Mouse (Mus musculus) lung, embryonic 15.5 days (tissue): ENCODE results near the gene Rpl27a. TPM values are rescaled to one million over a fixed set of nuclear protein-coding genes. Genes with fewer than 3 reads are reported as not detected.

Experiments
- ATAC-seq: fragments of 200-750 bp; cut with Nextera tagmentation; 2 replicates; pipeline ENCODE4 v1.8.0; 2017; ENCODE audit warnings: moderate number of reproducible peaks, borderline replicate concordance; ENCODE audit not compliant: low FRiP score, low TSS enrichment; ENCODE audit errors: extremely low read depth
- H3K27ac ChIP-seq: fragments of 300-500 bp; sonication (generic); 2 replicates; pipeline ENCODE4 v1.5.1; 2015; ENCODE audit warnings: moderate library complexity, mild to moderate bottlenecking, inconsistent platforms
- H3K27me3 ChIP-seq: fragments of 300-500 bp; sonication (generic); 2 replicates; pipeline ENCODE4 v1.6.1; 2015; ENCODE audit warnings: inconsistent platforms
- H3K36me3 ChIP-seq: fragments of 300-500 bp; sonication (generic); 2 replicates; pipeline ENCODE4 v1.6.1; 2015; ENCODE audit warnings: inconsistent platforms
- H3K4me1 ChIP-seq: fragments of 300-500 bp; sonication (generic); 2 replicates; pipeline ENCODE4 v1.6.1; 2015; ENCODE audit warnings: inconsistent platforms
- H3K4me2 ChIP-seq: fragments of 300-500 bp; sonication (generic); 2 replicates; pipeline ENCODE4 v1.6.1; 2015; ENCODE audit warnings: inconsistent platforms, mild to moderate bottlenecking, moderate library complexity
- H3K4me3 ChIP-seq: fragments of 300-500 bp; sonication (generic); 2 replicates; pipeline ENCODE4 v1.5.1; 2015; ENCODE audit warnings: mild to moderate bottlenecking, inconsistent platforms
- H3K9ac ChIP-seq: fragments of 300-500 bp; sonication (generic); 2 replicates; pipeline ENCODE4 v1.6.1; 2015; ENCODE audit warnings: inconsistent platforms
- H3K9me3 ChIP-seq: fragments of 300-500 bp; sonication (generic); 2 replicates; pipeline ENCODE4 v1.6.1; 2016; ENCODE audit warnings: inconsistent platforms
- WGBS: fragments of 180-500 bp; shearing (Covaris S2); methylation state at CpG from one replicate; pipeline ENCODE4 v1.1.7; 2015; 5-methylcytosine and 5-hydroxymethylcytosine counted together
- polyA plus RNA-seq: library from polyadenylated mRNA; unstranded; fragments of >200 nt; fragmentation: Nextera tagmentation; extraction: Ambion mirVana; gene quantifications from 2 replicates; pipeline ENCODE4 v1.2.1, GENCODE M21; 2015

Rpl27a gene
- polyA plus RNA-seq, 1 experiment from 2014 or later, result 136 TPM

GRCm38 (mm10) chr7:109544792-109545191 is 25.8 kb downstream of the Rpl27a start:
- no peaks in the 10 kb centered on the region for H3K9me3 ChIP-seq
- 63% methylated on average over 5 of the region's 5 CpGs for WGBS
- peaks cover 47% of the 10 kb centered on the region for H3K36me3 ChIP-seq
- peak; percentile 29; the same call in 1 of the 2 replicates for ATAC-seq
- no peak overlapping the region for H3K9ac ChIP-seq
- peak overlapping the region; percentile 83 for H3K27ac ChIP-seq
- H3K4me2 ChIP-seq, result no peak overlapping the region
- H3K4me1 ChIP-seq, result peaks cover 19% of the 10 kb centered on the region
- H3K27me3 ChIP-seq, result no peaks in the 10 kb centered on the region
- no peak overlapping the region for H3K4me3 ChIP-seq

- peak; percentile 91 for ATAC-seq
- H3K4me2 ChIP-seq, result no peak overlapping the region
- no peak overlapping the region for H3K4me3 ChIP-seq
- H3K9me3 ChIP-seq, result no peaks in the 10 kb centered on the region
- H3K9ac ChIP-seq, result no peak overlapping the region
- H3K27me3 ChIP-seq, result no peaks in the 10 kb centered on the region
- H3K36me3 ChIP-seq, result peaks cover 48% of the 10 kb centered on the region
- 55% methylated on average over 10 of the region's 10 CpGs for WGBS
- H3K4me1 ChIP-seq, result peaks cover 19% of the 10 kb centered on the region
- H3K27ac ChIP-seq, result peak overlapping the region; percentile 83
These were observed 26.5 kb downstream of the Rpl27a start for GRCm38 (mm10) chr7:109545255-109545993.

DNA sequence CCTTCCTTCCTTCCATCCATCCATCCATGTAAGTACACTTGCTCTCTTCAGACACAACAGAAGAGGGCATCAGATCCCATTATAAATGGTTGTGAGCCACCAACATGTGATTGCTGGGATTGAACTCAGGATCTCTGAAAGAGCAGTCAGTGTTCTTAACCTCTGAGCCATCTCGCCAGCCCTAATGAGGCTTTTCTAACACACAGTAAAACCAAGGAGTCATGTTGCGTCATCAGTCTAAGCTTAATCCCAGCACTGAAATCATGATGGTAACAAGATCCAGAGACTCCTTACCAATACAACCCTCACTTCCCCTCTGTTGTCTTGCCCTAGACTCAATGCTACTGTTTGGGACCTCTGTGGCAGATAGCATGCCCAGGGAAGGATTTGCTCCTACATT is 27.2 kb downstream of the Rpl27a start:
- Histone ChIP-seq H3K4me3 (no peak overlapping the region), H3K27me3 (no peaks in the 10 kb centered on the region), H3K36me3 (peaks cover 53% of the 10 kb centered on the region), H3K9ac (no peak overlapping the region), H3K9me3 (no peaks in the 10 kb centered on the region), H3K4me1 (peaks cover 19% of the 10 kb centered on the region), H3K27ac (peak overlapping the region; percentile 83; the same call in 1 of the 2 replicates), H3K4me2 (no peak overlapping the region)
- no peak for ATAC-seq
- WGBS, result 89% methylated on average over 2 of the region's 2 CpGs

DNA sequence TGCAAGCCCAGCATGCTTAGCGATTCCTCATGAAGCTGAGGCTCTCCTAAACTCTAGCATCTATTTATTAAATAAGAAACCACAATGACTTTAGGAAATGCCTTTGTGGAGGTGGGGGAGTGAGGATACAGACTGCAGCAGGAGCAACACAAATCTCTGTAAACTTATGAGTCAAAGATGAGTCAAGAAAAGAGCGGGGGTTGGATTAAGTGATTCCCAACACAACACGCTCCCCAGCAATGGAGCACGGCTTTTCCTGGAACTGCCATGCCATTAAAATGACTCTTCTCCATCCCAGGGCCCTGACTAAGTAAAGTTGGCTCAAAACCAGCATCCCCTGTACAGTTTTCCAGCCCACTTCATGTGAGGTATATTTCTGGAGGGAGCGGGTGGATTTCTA is 27.8 kb downstream of the Rpl27a start:
- Histone ChIP-seq H3K9me3 (no peaks in the 10 kb centered on the region), H3K9ac (no peak overlapping the region), H3K27me3 (no peaks in the 10 kb centered on the region), H3K4me1 (peaks cover 19% of the 10 kb centered on the region), H3K4me3 (no peak overlapping the region), H3K36me3 (peaks cover 52% of the 10 kb centered on the region), H3K4me2 (no peak overlapping the region), H3K27ac (0 out of 2 replicates have a peak overlapping the region, but pooled peaks have one; percentile 31)
- WGBS, result 83% methylated on average over 5 of the region's 5 CpGs
- no peak for ATAC-seq

- Histone ChIP-seq H3K4me3 (no peak overlapping the region), H3K27me3 (no peaks in the 10 kb centered on the region), H3K9me3 (no peaks in the 10 kb centered on the region), H3K4me1 (peaks cover 52% of the 10 kb centered on the region), H3K4me2 (no peak overlapping the region), H3K27ac (peak overlapping the region; percentile 97), H3K36me3 (peaks cover 3% of the 10 kb centered on the region; the same call in 1 of the 2 replicates), H3K9ac (no peak overlapping the region)
- WGBS, result 22% methylated on average over 6 of the region's 6 CpGs
- peak; percentile 48; the same call in 1 of the 2 replicates for ATAC-seq
These were observed 40.6 kb downstream of the Rpl27a start for GRCm38 (mm10) chr7:109559536-109559935.

DNA sequence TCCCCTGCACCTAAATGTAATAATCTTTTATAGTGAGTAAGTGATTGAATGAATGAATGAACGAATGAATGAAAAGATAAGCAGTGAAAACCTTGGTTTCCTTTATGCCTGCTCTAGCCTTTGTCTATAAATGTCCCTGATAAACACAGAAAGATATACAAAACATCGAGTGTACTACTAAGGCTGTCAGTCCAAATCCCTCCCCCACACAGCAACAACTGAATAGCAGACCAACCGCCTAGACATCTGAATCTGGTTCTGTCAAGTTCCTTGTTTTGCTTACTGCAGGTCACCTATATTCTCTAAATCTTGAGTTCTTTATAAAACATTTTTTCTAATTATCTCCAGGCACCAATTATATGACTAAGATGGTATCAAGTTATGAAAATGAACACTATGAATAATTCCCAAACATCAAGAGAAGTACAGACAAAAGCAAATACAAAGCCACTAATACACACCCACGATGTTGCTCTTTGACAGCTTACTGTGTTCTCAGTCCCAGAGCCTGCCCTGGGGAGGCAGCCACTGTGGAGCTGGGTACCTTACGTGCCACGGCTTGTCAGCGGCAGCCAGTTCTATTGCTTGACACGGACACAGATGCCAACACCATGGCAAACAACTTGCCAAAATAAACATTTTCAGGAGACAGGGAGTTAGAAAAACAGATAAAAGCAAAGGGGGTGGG is 42.7 kb downstream of the Rpl27a start:
- peak; percentile 91 for ATAC-seq
- Histone ChIP-seq H3K4me3 (no peak overlapping the region), H3K4me2 (peak overlapping the region; percentile 39), H3K9me3 (no peaks in the 10 kb centered on the region), H3K36me3 (no peaks in the 10 kb centered on the region; the same call in 1 of the 2 replicates), H3K4me1 (peaks cover 53% of the 10 kb centered on the region), H3K27me3 (no peaks in the 10 kb centered on the region), H3K9ac (no peak overlapping the region), H3K27ac (peak overlapping the region; percentile 97)
- WGBS, result 21% methylated on average over 8 of the region's 8 CpGs

GRCm38 (mm10) chr7:109562154-109562599 is 43.2 kb downstream of the Rpl27a start:
- no peaks in the 10 kb centered on the region for H3K27me3 ChIP-seq
- ATAC-seq, result no peak
- peak overlapping the region; percentile 39 for H3K4me2 ChIP-seq

DNA sequence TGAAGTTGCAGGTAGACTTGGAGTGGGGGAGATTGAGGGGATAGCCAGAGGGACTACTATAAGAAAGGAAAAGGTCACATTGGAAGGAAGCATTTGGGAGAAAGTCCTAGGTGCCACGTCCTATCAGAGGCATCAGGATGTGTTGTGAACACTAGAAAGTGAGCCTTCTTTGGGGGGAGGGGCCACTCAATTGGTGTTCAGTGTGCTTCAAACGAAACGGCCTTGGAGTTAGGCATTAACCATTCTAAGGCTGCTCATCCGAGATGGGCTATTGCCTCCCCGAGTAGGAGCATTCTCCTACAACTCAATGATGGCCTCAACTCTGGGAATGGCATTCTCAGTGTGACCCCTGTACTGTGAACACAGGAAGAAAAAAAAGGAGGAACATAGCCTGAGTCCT is 43.7 kb downstream of the Rpl27a start:
- WGBS, result 22% methylated on average over 5 of the region's 5 CpGs
- Histone ChIP-seq H3K9ac (no peak overlapping the region), H3K4me2 (peak overlapping the region; percentile 39), H3K4me1 (peaks cover 63% of the 10 kb centered on the region), H3K4me3 (no peak overlapping the region), H3K27ac (peak overlapping the region; percentile 97), H3K9me3 (no peaks in the 10 kb centered on the region), H3K27me3 (no peaks in the 10 kb centered on the region), H3K36me3 (no peaks in the 10 kb centered on the region)
- no peak for ATAC-seq

More at GRCm38 (mm10) chr7:109562154-109562599, 43.2 kb downstream of the Rpl27a start:
- Histone ChIP-seq H3K4me3 (no peak overlapping the region), H3K27ac (peak overlapping the region; percentile 97), H3K9ac (no peak overlapping the region), H3K4me1 (peaks cover 58% of the 10 kb centered on the region), H3K9me3 (no peaks in the 10 kb centered on the region), H3K36me3 (no peaks in the 10 kb centered on the region)
- 15% methylated on average over 4 of the region's 4 CpGs for WGBS

DNA sequence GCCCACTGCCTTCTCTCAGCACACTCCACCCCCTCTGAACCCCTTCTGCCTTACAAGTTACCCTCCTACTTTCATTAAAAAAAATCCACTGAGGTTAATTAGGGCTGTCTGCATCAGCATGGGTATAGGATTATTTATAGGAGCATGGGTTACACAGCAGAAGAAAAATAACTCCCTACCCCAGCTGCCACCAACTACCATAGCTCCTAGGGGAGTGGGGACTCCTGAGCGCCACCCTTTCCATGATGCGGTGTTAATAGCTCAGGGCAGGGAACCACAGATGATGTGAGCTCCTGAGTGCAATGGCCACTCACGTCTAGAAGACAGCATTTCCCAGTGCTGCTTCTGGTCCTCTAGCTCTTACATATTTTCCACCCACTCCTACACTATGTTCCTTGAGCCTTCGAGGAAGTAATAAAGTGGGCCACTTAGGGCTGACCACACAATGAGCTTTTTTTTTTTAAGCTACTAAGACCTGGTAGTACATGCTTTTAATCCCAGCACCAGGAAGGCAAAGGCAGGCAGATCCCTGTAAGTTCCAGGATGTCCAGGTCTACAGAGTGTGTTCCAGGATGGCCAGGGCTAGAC is 44.9 kb downstream of the Rpl27a start:
- Histone ChIP-seq H3K4me3 (no peak overlapping the region), H3K4me1 (peaks cover 71% of the 10 kb centered on the region), H3K27me3 (no peaks in the 10 kb centered on the region), H3K4me2 (no peak overlapping the region), H3K9me3 (no peaks in the 10 kb centered on the region), H3K9ac (no peak overlapping the region), H3K36me3 (no peaks in the 10 kb centered on the region), H3K27ac (peak overlapping the region; percentile 97)
- no peak for ATAC-seq
- WGBS, result 65% methylated on average over 4 of the region's 4 CpGs

- H3K27me3 ChIP-seq, result no peaks in the 10 kb centered on the region
- H3K27ac ChIP-seq, result peak overlapping the region; percentile 46; the same call in 1 of the 2 replicates
These were observed 47.4 kb downstream of the Rpl27a start for GRCm38 (mm10) chr7:109566327-109566726.

GRCm38 (mm10) chr7:109566841-109567768 is 48.2 kb downstream of the Rpl27a start:
- peak overlapping the region; percentile 46 for H3K27ac ChIP-seq
- H3K4me2 ChIP-seq, result no peak overlapping the region
- 38% methylated on average over 11 of the region's 11 CpGs for WGBS
- H3K36me3 ChIP-seq, result no peaks in the 10 kb centered on the region
- H3K9me3 ChIP-seq, result no peaks in the 10 kb centered on the region
- H3K27me3 ChIP-seq, result no peaks in the 10 kb centered on the region
- no peak overlapping the region for H3K4me3 ChIP-seq
- no peak for ATAC-seq
- H3K9ac ChIP-seq, result no peak overlapping the region
- peaks cover 43% of the 10 kb centered on the region for H3K4me1 ChIP-seq

More at GRCm38 (mm10) chr7:109566327-109566726, 47.4 kb downstream of the Rpl27a start:
- no peaks in the 10 kb centered on the region for H3K36me3 ChIP-seq
- peaks cover 49% of the 10 kb centered on the region for H3K4me1 ChIP-seq
- H3K9ac ChIP-seq, result no peak overlapping the region
- H3K4me2 ChIP-seq, result no peak overlapping the region
- no peak overlapping the region for H3K4me3 ChIP-seq
- ATAC-seq, result no peak
- no peaks in the 10 kb centered on the region for H3K9me3 ChIP-seq
